Mouse (Mus musculus): ENCODE measurements around the gene Fam114a1. TPM values are rescaled to one million over a fixed set of nuclear protein-coding genes. Genes with fewer than 3 reads are reported as not detected.

The Fam114a1 gene
- total RNA-seq, 2 experiments from 2014 or later: 6.4 to 10.0 TPM

Other genes starting within 250 kb of the Fam114a1 start
- gene Klf3, start 166.7 kb upstream of the Fam114a1 start, total RNA-seq (2015): 114 and 119 TPM in 2 replicates
- 43.4 and 55.4 TPM in 2 replicates for gene Klf3, start 166.7 kb upstream of the Fam114a1 start, total RNA-seq (2017)
- 13.8 and 16.1 TPM in 2 replicates for gene Tlr1, start 36.5 kb upstream of the Fam114a1 start, total RNA-seq (2015)
- gene Tlr1, start 36.5 kb upstream of the Fam114a1 start, total RNA-seq (2017): 9.4 and 10.7 TPM in 2 replicates
- gene Tlr6, start 10.0 kb upstream of the Fam114a1 start, total RNA-seq (2015): 14.0 and 14.2 TPM in 2 replicates
- 8.7 and 10.6 TPM in 2 replicates for gene Tlr6, start 10.0 kb upstream of the Fam114a1 start, total RNA-seq (2017)
- gene Tmem156, start 122.1 kb downstream of the Fam114a1 start, total RNA-seq (2015): 34.8 and 37.4 TPM in 2 replicates
- gene Tmem156, start 122.1 kb downstream of the Fam114a1 start, total RNA-seq (2017): 54.5 and 54.9 TPM in 2 replicates
- gene Klhl5, start 137.5 kb downstream of the Fam114a1 start, total RNA-seq (2015): 63.3 and 74.9 TPM in 2 replicates
- 47.5 and 50.7 TPM in 2 replicates for gene Klhl5, start 137.5 kb downstream of the Fam114a1 start, total RNA-seq (2017)
- 0.36 and 0.89 TPM in 2 replicates for gene Wdr19, start 229.6 kb downstream of the Fam114a1 start, total RNA-seq (2015)
- 0.37 and 1.6 TPM in 2 replicates for gene Wdr19, start 229.6 kb downstream of the Fam114a1 start, total RNA-seq (2017)